Comparison of ENCODE assay signal across 8 mouse cellular contexts in the genomic region with DNA sequence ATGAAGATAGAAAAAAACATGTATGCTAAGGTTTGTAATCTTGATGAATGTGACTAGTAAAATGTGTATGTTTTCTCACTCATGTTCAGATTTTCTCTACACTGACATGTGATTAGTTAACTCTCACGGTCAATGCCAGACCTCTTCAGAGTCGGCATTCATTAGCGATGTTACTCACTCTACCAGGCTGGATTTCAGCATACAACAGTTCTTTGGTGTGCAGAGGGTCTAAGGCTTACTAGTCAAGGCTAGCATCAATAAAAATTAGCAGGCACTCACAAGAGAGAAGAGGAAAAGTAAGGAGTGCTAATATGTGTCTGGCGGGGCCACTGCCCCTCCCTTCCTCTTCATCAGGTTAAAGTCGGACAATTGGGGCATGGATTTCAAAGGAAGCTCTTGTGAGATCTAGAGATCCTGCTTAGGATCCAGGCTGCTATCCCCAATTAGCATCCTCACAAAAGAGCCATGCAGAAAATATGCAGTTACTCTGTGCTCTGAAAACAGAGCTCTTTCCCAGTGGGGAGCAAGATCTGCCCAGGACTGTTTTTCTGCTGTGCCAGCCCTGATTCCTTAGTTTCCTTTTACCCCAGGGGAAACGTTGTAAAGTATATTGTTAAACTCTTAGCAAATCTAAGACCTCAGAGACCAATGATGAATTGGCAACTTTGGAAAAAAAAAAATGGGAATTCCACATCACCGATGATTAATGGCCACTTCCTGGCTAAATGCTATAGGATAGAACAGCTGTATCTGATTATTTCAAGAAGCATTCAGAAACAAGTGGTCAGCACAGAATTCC. TPM values are rescaled to one million over a fixed set of nuclear protein-coding genes. Genes with fewer than 3 reads are reported as not detected.
DNase-seq lines count a peak whose midpoint lies in the region; ATAC-seq and TF ChIP-seq lines count a peak whose summit lies in the region.

No protein-coding gene starts in this region.

- no peak for TF ChIP-seq POLR2A in myocyte (IDR thresholded peaks at IDR 0.05; ENCODE audit: insufficient read length, low read depth)

- no peak overlapping the region for H3K9ac ChIP-seq in kidney, embryonic 15.5 days
- peak overlapping the region; percentile 28; the same call in 1 of the 2 replicates for H3K9ac ChIP-seq in hindbrain, embryonic 14.5 days

- H3K27ac ChIP-seq in kidney, embryonic 15.5 days = peak overlapping the region; percentile 78
- H3K27ac ChIP-seq in hindbrain, embryonic 14.5 days = peak overlapping the region; percentile 57; the same call in 1 of the 2 replicates

- no peaks in the 10 kb centered on the region for H3K9me3 ChIP-seq in kidney, embryonic 15.5 days (replicated peaks)
- H3K9me3 ChIP-seq in hindbrain, embryonic 14.5 days (ENCODE audit: control insufficient read depth, low read length) = no peaks in the 10 kb centered on the region

- no peak overlapping the region for H3K4me3 ChIP-seq in kidney, embryonic 15.5 days (replicated peaks)
- H3K4me3 ChIP-seq in hindbrain, embryonic 14.5 days (replicated peaks; ENCODE audit: low read length) = no peak overlapping the region
- peak overlapping the region; percentile 21 for H3K4me3 ChIP-seq in myocyte

- H3K4me2 ChIP-seq in kidney, embryonic 15.5 days = no peak overlapping the region
- H3K4me2 ChIP-seq in hindbrain, embryonic 14.5 days (replicated peaks) = peak overlapping the region; percentile 25; the same call in 1 of the 2 replicates
- H3K4me2 ChIP-seq in myocyte (ENCODE audit: low read depth) = peak overlapping the region; percentile 79

- H3K4me1 ChIP-seq in kidney, embryonic 15.5 days = peaks cover 5% of the 10 kb centered on the region; the same call in 1 of the 2 replicates
- H3K4me1 ChIP-seq in hindbrain, embryonic 14.5 days (replicated peaks; ENCODE audit: control insufficient read depth, insufficient read depth, low read length) = peaks cover 6% of the 10 kb centered on the region

- no peak for ATAC-seq in kidney, embryonic 15.5 days (replicated peaks; ENCODE audit: low FRiP score)
- ATAC-seq in hindbrain, embryonic 14.5 days (ENCODE audit: low FRiP score) = no peak; the same call in 1 of the 2 replicates

- 34% methylated on average over 7 of the region's 7 CpGs for WGBS in kidney, embryonic 15.5 days
- WGBS in hindbrain, embryonic 14.5 days = 18% methylated on average over 7 of the region's 7 CpGs

- no peaks in the 10 kb centered on the region for H3K27me3 ChIP-seq in kidney, embryonic 15.5 days
- H3K27me3 ChIP-seq in hindbrain, embryonic 14.5 days (ENCODE audit: control insufficient read depth, insufficient read depth, low read length) = no peaks in the 10 kb centered on the region
- H3K27me3 ChIP-seq in myocyte (ENCODE audit: control insufficient read depth, insufficient read depth, insufficient read length) = no peaks in the 10 kb centered on the region

- DNase-seq in kidney, postnatal 36 days = no peak
- DNase-seq in embryo, embryonic 9.5 days (ENCODE audit: extremely low spot score) = peak; percentile 21
- no peak for DNase-seq in hindbrain, embryonic 14.5 days (ENCODE audit: low spot score)
- DNase-seq in urinary bladder, postnatal 4 days (ENCODE audit: low spot score in 2 of 2) = no peak
- no peak for DNase-seq in lung, postnatal 14 days
- DNase-seq in lung, postnatal 10 days = no peak

- no peaks in the 10 kb centered on the region for H3K36me3 ChIP-seq in kidney, embryonic 15.5 days
- H3K36me3 ChIP-seq in hindbrain, embryonic 14.5 days (replicated peaks; ENCODE audit: control insufficient read depth, insufficient read depth) = no peaks in the 10 kb centered on the region
- H3K36me3 ChIP-seq in myocyte (ENCODE audit: control insufficient read depth, insufficient read depth) = no peaks in the 10 kb centered on the region

- H3ac ChIP-seq in myocyte (ENCODE audit: control insufficient read depth, insufficient read length) = no peak overlapping the region

- H3K79me2 ChIP-seq in myocyte (ENCODE audit: control insufficient read depth, insufficient read depth) = no peaks in the 10 kb centered on the region

TF ChIP-seq in myocyte, 11 proteins besides CTCF, POLR2A, EP300 and RAD21:
- TF ChIP-seq TCF12 (IDR thresholded peaks at IDR 0.05; ENCODE audit: insufficient read depth, poor library complexity, severe bottlenecking) (no peak), TCF3 (IDR thresholded peaks at IDR 0.05; ENCODE audit: insufficient read length, low read depth) (no peak), E2F4 (IDR thresholded peaks at IDR 0.05; ENCODE audit: insufficient read depth) (no peak), REST (IDR thresholded peaks at IDR 0.05; ENCODE audit: insufficient read depth, insufficient read length) (no peak), MAX (IDR thresholded peaks at IDR 0.05; ENCODE audit: low read depth) (no peak), MYOG (IDR thresholded peaks at IDR 0.05; ENCODE audit: control insufficient read depth in 1 of 3, insufficient read depth in 1 of 3, insufficient read length in 2 of 3, low read depth in 2 of 3) (no peak), USF1 (IDR thresholded peaks at IDR 0.05; ENCODE audit: low read depth) (no peak), CEBPB (IDR thresholded peaks at IDR 0.05; ENCODE audit: insufficient read depth, poor library complexity, severe bottlenecking) (no peak), POLR2AphosphoS2 (IDR thresholded peaks at IDR 0.05; ENCODE audit: insufficient read length, low read depth) (no peak), SRF (IDR thresholded peaks at IDR 0.05; ENCODE audit: control insufficient read depth, insufficient read length, low read depth) (no peak), MYOD1 (IDR thresholded peaks at IDR 0.05; ENCODE audit: control insufficient read depth in 1 of 3, insufficient read length in 2 of 3, low read depth in 2 of 3) (no peak)
TF ChIP-seq in myocyte: peak in this region for 0.

RNA-seq across cellular contexts. Expression of gene Vcam1, which starts 15.8 kb away (rescaled TPM):
- polyA plus RNA-seq in kidney, embryonic 15.5 days (2015; fragmentation: Nextera tagmentation; extraction: Ambion mirVana) = 41.7 and 42.2 TPM in 2 replicates
- polyA plus RNA-seq in hindbrain, embryonic 14.5 days (2014; fragmentation: Nextera tagmentation; extraction: Ambion mirVana) = 36.9 and 41.5 TPM in 2 replicates
- polyA plus RNA-seq in myocyte (2012; fragmentation: generic; extraction: Trizol) = 6.6 TPM
